Comparison of ENCODE assay signal across 16 mouse cellular contexts in genomic region chr14:11691531-11691930, GRCm38 (mm10).
"Had no signal": no experiment of that assay in that cellular context is flagged by ENCODE, and none has a peak within 500 bp of the region (broad histone marks: within the 10 kb centered on the region; RNA-seq: fewer than 3 reads in every experiment).

No protein-coding gene starts in this region.

- H3K9me3 ChIP-seq: neural tube, embryonic 13.5 days; neural tube, embryonic 15.5 days; stomach, embryonic 15.5 days had no signal

- H3K9ac ChIP-seq: neural tube, embryonic 13.5 days; neural tube, embryonic 15.5 days; stomach, embryonic 15.5 days had no signal

- H3K4me3 ChIP-seq: neural tube, embryonic 13.5 days; neural tube, embryonic 15.5 days; stomach, embryonic 15.5 days had no signal

- DNase-seq: retina, postnatal 1 day; right cerebral cortex, adult 18-20 months; right cerebral cortex, postnatal 14 days; right cerebral cortex, postnatal 25 days; right cerebral cortex, postnatal 4 days; spleen, adult 18-20 months; thymus, adult 18-20 months; thymus, adult 2 months; thymus, postnatal 14 days; thymus, postnatal 25 days; thymus, postnatal 36 days; thymus, postnatal 4 days had no signal

- H3K27ac ChIP-seq: neural tube, embryonic 13.5 days; neural tube, embryonic 15.5 days; stomach, embryonic 15.5 days; stomach, postnatal 0 days had no signal

- H3K36me3 ChIP-seq: neural tube, embryonic 13.5 days; neural tube, embryonic 15.5 days; stomach, embryonic 15.5 days had no signal

- H3K27me3 ChIP-seq: neural tube, embryonic 13.5 days; neural tube, embryonic 15.5 days; stomach, embryonic 15.5 days had no signal

- H3K4me1 ChIP-seq: stomach, embryonic 15.5 days had no signal

- H3K4me2 ChIP-seq: neural tube, embryonic 13.5 days; neural tube, embryonic 15.5 days; stomach, embryonic 15.5 days had no signal
